Mouse (Mus musculus) cerebellum, adult 18-20 months (tissue): ENCODE data around the gene Gm20388.

Experiments used
- DNase-seq, 2 experiments: peaks; one replicate each; pipeline ENCODE4 v3.0.0; 2021

Gm20388 gene

DNA sequence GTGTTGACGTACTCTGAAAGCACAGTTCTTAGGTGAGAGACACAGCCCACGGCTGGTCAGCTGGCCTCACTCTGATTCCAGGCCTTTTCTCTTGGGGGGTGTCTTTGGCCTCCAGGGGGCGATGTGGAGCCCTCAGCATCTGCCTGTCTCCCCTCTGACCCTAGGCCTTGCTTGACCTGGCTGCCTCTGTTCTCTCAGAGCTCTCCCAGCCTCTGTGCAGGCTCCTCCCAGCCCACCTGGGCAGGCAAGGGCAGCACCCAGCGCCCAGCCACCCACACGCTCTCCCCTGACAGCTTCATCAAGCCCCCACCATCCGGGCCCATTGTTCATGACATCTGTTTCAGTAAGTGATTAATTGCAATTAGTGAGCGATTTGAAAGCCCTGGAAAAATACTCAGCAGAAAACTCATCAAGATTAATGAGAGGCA lies 494.0 kb downstream of the Gm20388 start:
- DNase-seq: peak; percentile 51 to 65

GRCm38 (mm10) chr8:120406008-120406632 lies 495.5 kb downstream of the Gm20388 start:
- DNase-seq: no peak

- DNase-seq: peak in 1 of 2 experiments; percentile 44
Measured at GRCm38 (mm10) chr8:120407701-120408240, 497.1 kb downstream of the Gm20388 start.

DNA sequence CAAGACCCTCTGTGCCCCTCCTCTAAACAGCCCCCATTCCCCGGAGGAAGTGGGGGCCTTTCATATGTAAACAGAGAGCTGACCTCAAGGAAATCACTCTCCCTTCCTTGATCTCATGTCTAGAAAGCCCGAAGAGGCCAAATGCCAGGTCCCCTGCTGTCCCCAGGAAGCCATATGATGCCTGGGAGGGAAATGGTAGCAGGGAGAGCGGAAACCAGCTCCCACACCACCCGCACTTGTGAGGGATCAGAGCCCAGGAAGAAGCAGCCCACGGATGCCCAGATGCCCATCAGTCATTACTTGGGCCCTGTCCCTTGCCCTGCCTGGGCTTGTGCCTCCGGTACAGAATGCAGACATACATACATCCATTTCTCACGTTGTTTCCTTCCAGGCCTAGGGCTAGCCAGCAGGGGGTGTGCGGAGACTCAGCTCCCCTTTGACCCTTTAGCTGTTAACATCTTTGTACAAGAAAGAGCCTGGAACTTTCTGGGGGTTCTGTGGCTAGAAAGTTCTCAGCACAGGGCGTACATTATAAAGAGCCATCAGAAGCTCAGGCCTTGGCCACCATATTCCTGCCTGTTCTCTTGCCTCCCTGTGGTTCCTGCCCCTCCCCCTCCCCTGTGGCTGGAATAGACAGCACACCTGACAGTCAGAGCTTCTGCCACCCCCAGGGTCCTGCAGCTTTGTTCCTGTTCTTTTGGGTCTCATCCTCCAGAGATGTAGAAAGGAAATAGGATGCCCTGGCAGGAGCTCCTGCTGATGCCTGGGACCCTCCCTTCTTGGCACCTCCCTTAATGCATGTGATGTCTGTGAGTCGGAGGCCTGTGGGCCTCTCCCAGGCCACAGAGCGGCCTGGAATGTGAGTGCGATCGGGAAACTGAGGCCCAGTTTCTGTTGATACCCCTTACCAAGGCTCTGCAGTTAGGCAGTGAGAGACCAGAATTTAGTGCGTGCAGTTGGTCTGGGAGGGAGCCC lies 497.9 kb downstream of the Gm20388 start:
- DNase-seq: peak; percentile 50 to 55

GRCm38 (mm10) chr8:120409371-120410013 lies 498.9 kb downstream of the Gm20388 start:
- DNase-seq: no peak

- DNase-seq: no peak
Measured at GRCm38 (mm10) chr8:120411059-120411458, 500.4 kb downstream of the Gm20388 start.

DNA sequence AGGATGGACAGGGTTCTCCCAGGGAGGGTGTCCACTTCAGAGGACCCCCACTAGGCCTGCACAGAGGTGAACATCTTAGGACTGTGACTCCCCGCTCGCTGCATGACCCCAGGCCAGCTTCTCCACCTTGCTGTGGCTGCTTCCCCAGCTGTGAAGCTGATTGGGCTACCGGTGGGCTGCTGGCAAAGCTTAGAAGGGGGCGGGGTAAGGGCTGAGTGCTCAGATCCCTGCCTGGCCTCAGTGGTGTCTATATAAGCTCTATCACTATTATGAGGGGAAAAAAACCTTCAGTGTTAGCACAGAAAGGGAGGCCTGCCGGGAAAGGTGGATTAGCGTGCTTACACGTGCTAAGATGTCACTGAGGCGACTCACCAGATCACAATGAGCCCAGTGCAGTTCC lies 501.2 kb downstream of the Gm20388 start:
- DNase-seq: no peak

DNA sequence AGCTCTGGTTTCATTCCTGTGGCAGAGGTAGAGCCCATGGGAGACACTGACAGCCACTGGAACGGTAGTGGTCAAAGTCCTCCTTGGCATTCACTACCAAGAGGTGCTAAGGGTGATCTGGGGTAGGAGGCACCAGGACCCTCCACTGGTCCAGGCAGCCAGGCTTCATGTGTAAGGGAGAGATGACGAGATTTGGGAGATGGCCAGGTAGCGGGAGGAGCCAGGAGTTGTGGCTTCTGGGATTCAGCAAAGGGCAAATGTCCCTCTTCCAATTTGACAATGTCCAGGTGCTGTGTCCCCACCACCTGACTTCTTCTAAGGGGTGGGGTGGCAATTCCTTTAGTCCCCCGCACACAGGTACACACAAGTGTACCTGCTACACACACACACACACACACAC lies 501.7 kb downstream of the Gm20388 start:
- DNase-seq: no peak

DNA sequence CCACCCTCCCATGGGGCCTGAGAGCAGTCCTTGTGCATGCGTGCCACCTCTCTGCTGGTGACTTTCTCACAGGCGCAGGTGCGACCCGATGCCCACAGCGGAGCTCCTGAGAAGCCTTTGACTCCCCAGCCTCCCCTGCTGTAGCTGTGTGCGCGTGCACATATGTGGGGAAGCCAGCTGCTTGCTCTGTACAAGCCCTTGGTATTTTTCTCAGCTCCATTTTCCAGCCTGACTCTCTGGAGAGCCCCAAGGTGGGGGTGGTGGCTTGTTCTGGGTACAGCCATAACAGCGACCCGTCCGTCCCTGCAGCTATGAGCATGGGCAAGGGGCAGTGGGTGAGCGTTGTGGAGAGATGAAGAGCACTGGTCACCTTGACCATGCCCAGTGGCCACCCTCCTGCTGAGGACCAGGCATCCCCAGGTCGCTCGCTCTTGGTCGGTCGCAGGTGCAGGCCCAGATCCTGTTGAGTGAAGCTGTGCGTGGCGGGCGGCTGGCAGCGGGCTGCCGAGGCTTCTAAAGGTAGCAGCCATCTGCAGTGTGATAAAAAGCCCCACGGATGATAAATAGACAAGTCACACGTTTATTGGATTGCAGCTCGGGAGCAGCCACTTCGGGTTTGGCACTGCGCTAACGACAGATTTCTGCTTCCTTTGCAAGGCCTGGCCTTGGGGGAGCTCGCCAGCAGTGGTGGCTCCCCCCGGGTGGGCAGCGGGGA lies 502.4 kb downstream of the Gm20388 start:
- DNase-seq: no peak

DNA sequence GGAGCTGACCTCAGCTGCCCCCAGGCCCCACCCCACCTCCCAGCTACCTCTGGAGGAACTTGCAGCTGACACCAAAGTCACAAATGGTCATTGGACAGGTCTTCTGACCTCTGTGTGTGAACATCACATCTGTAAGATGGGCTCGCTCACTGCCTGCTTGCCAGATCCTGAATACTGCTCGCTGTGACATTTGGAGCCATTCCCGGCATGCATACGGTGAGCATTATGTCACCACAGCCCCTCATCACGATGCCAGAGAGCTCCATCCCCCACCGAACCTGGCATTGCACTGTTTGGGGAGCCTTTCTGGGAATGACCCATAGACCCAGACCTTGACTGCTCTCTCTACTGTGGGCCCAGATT lies 503.0 kb downstream of the Gm20388 start:
- DNase-seq: no peak

DNA sequence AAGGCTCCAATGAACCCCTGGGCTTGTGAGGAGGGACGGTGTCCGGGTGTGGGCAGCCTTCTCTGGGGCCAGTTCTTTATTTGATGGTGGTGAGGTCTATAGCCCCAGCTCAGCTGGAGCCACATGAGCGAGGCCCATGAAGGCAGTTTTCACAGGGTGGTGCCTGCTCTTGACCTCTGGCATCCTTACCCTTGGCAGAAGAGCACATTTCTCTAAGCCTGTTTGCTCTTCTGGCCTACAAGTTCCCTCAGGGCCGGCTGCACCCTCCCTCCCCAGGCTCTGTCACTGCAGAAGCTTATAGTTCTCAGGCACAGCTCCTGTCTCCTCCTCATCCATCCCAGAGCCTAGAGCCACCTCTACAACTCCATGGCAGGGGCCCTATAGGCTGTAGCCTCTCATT lies 503.6 kb downstream of the Gm20388 start:
- no peak for DNase-seq

GRCm38 (mm10) chr8:120415474-120415873 lies 504.8 kb downstream of the Gm20388 start:
- no peak for DNase-seq

GRCm38 (mm10) chr8:120416173-120416521 lies 505.5 kb downstream of the Gm20388 start:
- DNase-seq: no peak

DNA sequence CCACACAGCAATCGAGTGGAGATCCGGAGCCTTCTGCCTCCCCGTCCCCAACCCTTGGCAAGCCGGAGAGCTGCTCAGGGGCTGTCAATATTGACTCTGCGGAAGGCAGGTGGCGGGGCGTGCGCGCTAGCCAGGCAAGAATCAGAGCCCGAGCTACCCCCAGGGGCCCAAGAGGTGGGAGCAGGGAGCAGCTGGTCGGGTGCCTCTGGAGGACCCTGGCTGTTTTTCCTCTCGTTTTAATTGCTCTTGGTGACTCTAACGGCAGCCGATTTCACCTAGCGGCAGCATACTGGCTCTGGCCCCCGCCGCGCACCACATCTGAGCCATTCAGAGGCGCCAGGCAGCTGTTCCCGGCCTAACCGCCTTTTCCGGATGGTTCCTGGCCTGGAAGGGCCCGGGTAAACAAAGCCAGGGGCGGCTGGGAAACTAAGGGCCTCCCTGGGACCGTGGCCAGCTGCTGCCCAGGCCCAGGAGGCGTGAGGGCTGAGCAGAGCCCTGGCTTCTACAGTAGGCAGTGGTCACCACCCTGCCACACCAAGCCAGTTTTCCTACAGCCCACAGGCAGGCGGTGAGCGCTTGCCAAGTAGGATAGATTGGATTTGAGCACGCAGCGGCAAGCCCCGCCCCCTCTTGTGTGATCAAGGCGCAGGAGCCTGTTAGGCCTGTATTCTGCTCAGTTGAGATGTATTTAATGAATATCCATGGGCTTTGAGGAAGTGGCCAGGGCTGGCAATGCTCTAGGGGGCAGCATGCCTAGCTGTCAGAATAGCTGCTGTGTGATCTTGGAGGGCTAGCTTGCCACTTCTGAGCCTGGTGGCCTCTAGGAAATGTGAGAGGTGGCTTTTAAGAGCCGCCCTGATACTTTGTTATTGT lies 506.1 kb downstream of the Gm20388 start:
- DNase-seq: peak; percentile 39 to 49

GRCm38 (mm10) chr8:120418188-120418587 lies 507.5 kb downstream of the Gm20388 start:
- DNase-seq: no peak

GRCm38 (mm10) chr8:120419675-120420074 lies 509.0 kb downstream of the Gm20388 start:
- DNase-seq: no peak

DNA sequence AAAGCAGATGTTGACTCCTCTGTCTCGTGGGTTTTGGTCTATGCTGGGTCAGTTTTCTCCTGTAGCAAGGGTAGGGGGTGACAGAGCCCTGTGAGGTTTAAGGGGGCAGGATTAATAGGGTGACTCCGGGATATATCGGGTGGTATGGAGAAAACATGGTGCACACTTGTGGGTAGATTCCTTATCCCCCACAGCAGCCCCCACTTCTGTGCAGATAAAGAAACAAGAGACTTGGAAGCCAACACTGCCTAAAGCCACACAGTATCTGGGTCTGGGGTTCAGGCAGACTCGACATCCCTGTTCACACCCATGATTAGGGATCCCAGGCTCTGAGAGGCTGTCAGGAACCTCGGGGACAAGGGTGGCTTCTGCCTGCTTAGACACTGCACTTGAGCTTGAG lies 509.6 kb downstream of the Gm20388 start:
- DNase-seq: no peak

DNA sequence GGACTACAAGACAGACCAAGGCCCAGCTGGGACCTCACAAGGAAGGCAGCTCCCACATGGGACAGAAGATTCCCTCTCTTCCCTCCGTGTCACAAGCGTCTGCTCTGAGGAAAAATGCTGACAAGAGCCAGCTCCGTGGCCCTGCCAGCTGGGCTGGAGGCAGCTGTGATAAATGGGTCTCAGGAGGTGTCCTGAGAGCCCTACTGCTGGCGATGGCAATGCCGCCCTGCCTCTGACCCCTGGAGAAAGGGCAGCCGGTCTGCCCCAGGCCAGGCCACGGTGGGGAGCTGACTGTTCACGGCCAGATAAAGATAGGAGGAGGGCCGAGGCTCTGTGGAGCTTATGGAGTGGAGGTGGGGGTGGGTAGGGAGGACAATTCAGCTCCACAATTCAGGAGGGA lies 511.0 kb downstream of the Gm20388 start:
- DNase-seq: no peak

GRCm38 (mm10) chr8:120422236-120422635 lies 511.6 kb downstream of the Gm20388 start:
- DNase-seq: no peak

DNA sequence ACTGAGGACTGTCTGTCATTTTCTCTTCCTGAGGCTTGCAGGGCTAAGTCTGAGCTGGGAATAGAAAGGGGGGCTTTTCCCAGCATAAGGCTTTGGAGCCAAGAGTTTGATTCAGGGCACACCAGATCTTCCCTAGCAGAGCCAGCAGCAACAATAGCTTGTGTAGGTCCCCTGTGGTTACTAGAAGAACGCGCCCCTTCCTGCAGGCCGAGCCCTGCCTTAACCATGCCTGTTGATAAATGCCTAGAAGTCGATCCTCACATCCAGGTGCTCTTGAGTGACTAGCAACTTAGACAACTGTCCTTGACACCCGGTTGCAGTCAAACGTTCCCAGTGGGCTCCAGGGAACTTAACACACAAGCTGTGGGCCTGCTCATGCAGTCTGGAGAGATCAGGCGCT lies 512.9 kb downstream of the Gm20388 start:
- DNase-seq: no peak

GRCm38 (mm10) chr8:120424829-120425198 lies 514.2 kb downstream of the Gm20388 start:
- no peak for DNase-seq
